Mouse (Mus musculus): ENCODE measurements around the gene Crb1. TPM values are rescaled to one million over a fixed set of nuclear protein-coding genes. Genes with fewer than 3 reads are reported as not detected.

The Crb1 gene
- polyA plus RNA-seq, 1 experiment from 2014 or later = 0.04 TPM

DNA sequence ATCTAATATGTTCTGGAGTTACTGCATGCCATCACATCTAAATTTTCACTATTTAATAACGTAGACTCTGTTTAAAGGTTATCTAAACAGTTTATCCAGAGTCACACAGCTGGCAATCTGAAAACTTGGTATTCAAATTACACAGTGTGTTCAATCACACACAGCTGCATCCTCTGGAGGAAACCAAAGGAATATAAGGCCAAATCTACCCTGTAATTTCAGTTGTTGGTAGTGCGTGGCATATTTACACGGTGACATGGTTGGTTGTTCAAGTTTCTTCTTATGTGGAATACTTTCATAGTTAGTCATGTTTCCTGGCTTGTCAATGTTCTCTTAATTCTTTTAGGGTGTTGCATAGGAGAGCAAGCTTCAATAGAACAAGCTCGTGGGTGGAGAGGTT is 166.4 kb downstream of the Crb1 start:
- Histone ChIP-seq H3K36me3 (no peaks in the 10 kb centered on the region), H3K9ac (no peak overlapping the region), H3K4me2 (no peak overlapping the region), H3K4me1 (replicated peaks) (peaks cover 5% of the 10 kb centered on the region), H3K4me3 (no peak overlapping the region), H3K9me3 (replicated peaks) (no peaks in the 10 kb centered on the region), H3K27me3 (no peaks in the 10 kb centered on the region), H3K27ac (no peak overlapping the region)
- 67% methylated on average over 4 of the region's 4 CpGs for WGBS
- no peak for ATAC-seq (replicated peaks; ENCODE audit: insufficient number of reproducible peaks, insufficient read depth, low FRiP score, low read depth)

DNA sequence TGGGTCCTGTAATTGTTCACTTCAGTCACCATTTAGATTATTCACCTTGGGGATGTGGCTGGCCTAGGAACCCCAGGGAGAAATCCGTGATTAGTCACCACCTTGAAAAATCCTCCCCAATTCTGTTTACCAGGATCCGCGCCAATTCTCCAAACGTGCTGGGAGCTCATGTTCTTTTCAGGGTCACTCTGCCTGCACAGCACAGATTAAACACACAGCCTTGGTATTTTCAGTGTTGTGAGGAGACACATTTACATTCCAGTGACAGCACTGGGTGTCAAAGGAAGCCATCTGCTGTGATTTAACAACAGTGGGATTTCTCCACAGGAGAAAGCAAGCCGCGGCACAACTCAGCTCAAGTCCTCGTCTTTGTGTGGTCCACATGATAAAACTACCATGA is 167.1 kb downstream of the Crb1 start:
- Histone ChIP-seq H3K27ac (0 out of 2 replicates have a peak overlapping the region, but pooled peaks have one; percentile 9), H3K9ac (no peak overlapping the region), H3K4me3 (no peak overlapping the region), H3K27me3 (no peaks in the 10 kb centered on the region), H3K4me2 (0 out of 2 replicates have a peak overlapping the region, but pooled peaks have one; percentile 18), H3K4me1 (replicated peaks) (peaks cover 5% of the 10 kb centered on the region), H3K36me3 (no peaks in the 10 kb centered on the region), H3K9me3 (replicated peaks) (no peaks in the 10 kb centered on the region)
- no peak for ATAC-seq (replicated peaks; ENCODE audit: insufficient number of reproducible peaks, insufficient read depth, low FRiP score, low read depth)
- WGBS = 26% methylated on average over 7 of the region's 7 CpGs

GRCm38 (mm10) chr1:139206259-139206658 is 170.6 kb downstream of the Crb1 start:
- no peak for ATAC-seq (replicated peaks; ENCODE audit: insufficient number of reproducible peaks, insufficient read depth, low FRiP score, low read depth)
- H3K4me2 ChIP-seq = no peak overlapping the region
- no peak overlapping the region for H3K27ac ChIP-seq
- no peak overlapping the region for H3K9ac ChIP-seq
- H3K4me1 ChIP-seq (replicated peaks) = peaks cover 5% of the 10 kb centered on the region
- no peaks in the 10 kb centered on the region for H3K9me3 ChIP-seq (replicated peaks)
- H3K4me3 ChIP-seq = no peak overlapping the region
- WGBS = 65% methylated on average over 4 of the region's 4 CpGs
- no peaks in the 10 kb centered on the region for H3K27me3 ChIP-seq
- H3K36me3 ChIP-seq = no peaks in the 10 kb centered on the region

DNA sequence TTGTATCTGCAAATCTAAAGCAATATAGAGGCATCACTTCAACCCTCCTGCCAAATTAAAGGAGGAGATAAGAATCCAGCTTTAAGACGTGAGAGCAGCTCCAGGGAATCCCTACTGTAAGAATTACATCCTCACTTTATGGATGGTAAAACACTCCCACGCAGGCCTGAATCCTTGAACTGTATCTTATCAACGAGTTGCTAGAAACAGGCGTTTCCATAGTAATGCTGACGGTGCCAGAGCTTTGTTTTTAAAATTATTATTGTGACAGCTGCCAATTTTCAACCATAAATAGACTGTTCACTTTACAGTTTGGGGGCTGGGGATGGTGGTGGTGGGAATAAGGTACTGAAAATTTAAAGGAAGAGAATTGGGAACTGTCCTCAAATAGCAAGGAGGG is 173.9 kb downstream of the Crb1 start:
- Histone ChIP-seq H3K4me2 (no peak overlapping the region), H3K4me3 (no peak overlapping the region), H3K27ac (no peak overlapping the region), H3K27me3 (no peaks in the 10 kb centered on the region), H3K36me3 (no peaks in the 10 kb centered on the region), H3K9me3 (replicated peaks) (no peaks in the 10 kb centered on the region), H3K4me1 (replicated peaks) (no peaks in the 10 kb centered on the region), H3K9ac (no peak overlapping the region)
- no peak for ATAC-seq (replicated peaks; ENCODE audit: insufficient number of reproducible peaks, insufficient read depth, low FRiP score, low read depth)
- WGBS = 39% methylated on average over 5 of the region's 5 CpGs

DNA sequence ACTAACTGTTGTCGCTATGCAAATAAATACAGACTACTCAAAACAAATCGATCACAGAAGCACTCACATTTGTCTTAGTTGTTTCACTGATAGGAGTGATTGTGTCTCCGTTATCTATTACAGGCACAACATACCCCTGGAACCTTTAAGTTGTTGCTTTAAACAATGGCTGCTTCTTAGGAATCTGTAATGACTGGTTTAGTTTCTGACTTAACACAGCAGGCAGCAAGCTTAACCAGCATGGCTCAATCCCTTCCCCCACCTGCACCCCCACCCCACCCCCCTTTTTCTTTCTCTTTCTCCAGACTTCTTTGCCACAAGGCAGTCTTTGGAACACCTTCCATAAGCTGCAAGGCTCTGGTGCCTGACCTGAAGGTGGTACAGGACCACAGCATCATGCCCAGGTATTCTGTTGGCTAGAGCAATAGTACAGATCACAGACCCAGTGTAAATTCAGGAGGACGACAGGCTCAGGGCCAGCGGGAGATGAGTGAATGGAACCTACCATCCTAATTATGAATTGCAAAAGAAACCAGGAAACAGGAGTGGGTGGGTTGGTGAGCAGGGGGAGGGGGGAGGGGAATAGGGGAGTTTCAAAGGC is 182.4 kb downstream of the Crb1 start:
- Histone ChIP-seq H3K36me3 (no peaks in the 10 kb centered on the region), H3K4me3 (no peak overlapping the region), H3K27me3 (no peaks in the 10 kb centered on the region), H3K4me2 (no peak overlapping the region), H3K27ac (no peak overlapping the region), H3K9me3 (replicated peaks) (no peaks in the 10 kb centered on the region), H3K9ac (no peak overlapping the region), H3K4me1 (replicated peaks) (peaks cover 3% of the 10 kb centered on the region; the same call in 1 of the 2 replicates)
- no peak for ATAC-seq (replicated peaks; ENCODE audit: insufficient number of reproducible peaks, insufficient read depth, low FRiP score, low read depth)
- WGBS = 26% methylated on average over 5 of the region's 5 CpGs

DNA sequence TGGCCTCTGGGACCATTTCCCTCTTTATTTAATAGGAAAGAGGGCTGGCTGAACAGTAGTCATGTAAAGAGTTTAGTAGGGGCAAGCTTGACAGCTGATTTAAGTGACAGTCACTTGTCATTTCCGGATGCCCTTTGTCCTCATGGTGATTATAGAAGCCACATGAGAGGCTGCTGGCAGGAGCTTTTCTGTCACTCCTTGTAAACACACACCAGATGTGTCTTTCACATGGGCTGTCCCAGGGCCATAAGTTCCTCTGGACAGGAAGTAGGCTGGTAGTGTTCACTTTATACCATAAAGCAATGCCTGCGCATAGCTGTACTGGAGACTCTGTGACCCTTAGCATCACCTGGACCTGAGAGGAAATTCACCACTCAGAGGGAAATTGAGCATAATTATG is 182.9 kb downstream of the Crb1 start:
- Histone ChIP-seq H3K4me1 (replicated peaks) (peaks cover 3% of the 10 kb centered on the region; the same call in 1 of the 2 replicates), H3K9me3 (replicated peaks) (no peaks in the 10 kb centered on the region), H3K27ac (no peak overlapping the region), H3K27me3 (no peaks in the 10 kb centered on the region), H3K36me3 (no peaks in the 10 kb centered on the region), H3K4me2 (no peak overlapping the region), H3K4me3 (no peak overlapping the region), H3K9ac (no peak overlapping the region)
- no peak for ATAC-seq (replicated peaks; ENCODE audit: insufficient number of reproducible peaks, insufficient read depth, low FRiP score, low read depth)
- 46% methylated on average over 2 of the region's 2 CpGs for WGBS

GRCm38 (mm10) chr1:139192635-139193034 is 184.3 kb downstream of the Crb1 start:
- ATAC-seq (replicated peaks; ENCODE audit: insufficient number of reproducible peaks, insufficient read depth, low FRiP score, low read depth) = no peak

GRCm38 (mm10) chr1:139180481-139181149 is 196.3 kb downstream of the Crb1 start:
- ATAC-seq (replicated peaks; ENCODE audit: insufficient number of reproducible peaks, insufficient read depth, low FRiP score, low read depth) = no peak
- H3K4me2 ChIP-seq = no peak overlapping the region
- H3K9ac ChIP-seq = no peak overlapping the region
- H3K4me3 ChIP-seq = no peak overlapping the region
- H3K4me1 ChIP-seq (replicated peaks) = peaks cover 4% of the 10 kb centered on the region; the same call in 1 of the 2 replicates
- no peaks in the 10 kb centered on the region for H3K9me3 ChIP-seq (replicated peaks)
- WGBS = 24% methylated on average over 6 of the region's 6 CpGs
- H3K27ac ChIP-seq = no peak overlapping the region
- H3K27me3 ChIP-seq = no peaks in the 10 kb centered on the region
- no peaks in the 10 kb centered on the region for H3K36me3 ChIP-seq

More at GRCm38 (mm10) chr1:139192635-139193034, 184.3 kb downstream of the Crb1 start:
- Histone ChIP-seq H3K9me3 (replicated peaks) (no peaks in the 10 kb centered on the region), H3K4me1 (replicated peaks) (peaks cover 3% of the 10 kb centered on the region; the same call in 1 of the 2 replicates), H3K4me2 (no peak overlapping the region), H3K27ac (no peak overlapping the region), H3K36me3 (no peaks in the 10 kb centered on the region), H3K9ac (no peak overlapping the region), H3K27me3 (no peaks in the 10 kb centered on the region), H3K4me3 (no peak overlapping the region)
- 72% methylated on average over 3 of the region's 3 CpGs for WGBS

GRCm38 (mm10) chr1:139179707-139180106 is 197.2 kb downstream of the Crb1 start:
- Histone ChIP-seq H3K27ac (no peak overlapping the region), H3K4me3 (no peak overlapping the region), H3K4me2 (no peak overlapping the region), H3K27me3 (no peaks in the 10 kb centered on the region), H3K36me3 (no peaks in the 10 kb centered on the region), H3K9me3 (replicated peaks) (no peaks in the 10 kb centered on the region), H3K4me1 (replicated peaks) (peaks cover 4% of the 10 kb centered on the region; the same call in 1 of the 2 replicates), H3K9ac (no peak overlapping the region)
- ATAC-seq (replicated peaks; ENCODE audit: insufficient number of reproducible peaks, insufficient read depth, low FRiP score, low read depth) = no peak
- 93% methylated on average over 1 of the region's 1 CpGs for WGBS

DNA sequence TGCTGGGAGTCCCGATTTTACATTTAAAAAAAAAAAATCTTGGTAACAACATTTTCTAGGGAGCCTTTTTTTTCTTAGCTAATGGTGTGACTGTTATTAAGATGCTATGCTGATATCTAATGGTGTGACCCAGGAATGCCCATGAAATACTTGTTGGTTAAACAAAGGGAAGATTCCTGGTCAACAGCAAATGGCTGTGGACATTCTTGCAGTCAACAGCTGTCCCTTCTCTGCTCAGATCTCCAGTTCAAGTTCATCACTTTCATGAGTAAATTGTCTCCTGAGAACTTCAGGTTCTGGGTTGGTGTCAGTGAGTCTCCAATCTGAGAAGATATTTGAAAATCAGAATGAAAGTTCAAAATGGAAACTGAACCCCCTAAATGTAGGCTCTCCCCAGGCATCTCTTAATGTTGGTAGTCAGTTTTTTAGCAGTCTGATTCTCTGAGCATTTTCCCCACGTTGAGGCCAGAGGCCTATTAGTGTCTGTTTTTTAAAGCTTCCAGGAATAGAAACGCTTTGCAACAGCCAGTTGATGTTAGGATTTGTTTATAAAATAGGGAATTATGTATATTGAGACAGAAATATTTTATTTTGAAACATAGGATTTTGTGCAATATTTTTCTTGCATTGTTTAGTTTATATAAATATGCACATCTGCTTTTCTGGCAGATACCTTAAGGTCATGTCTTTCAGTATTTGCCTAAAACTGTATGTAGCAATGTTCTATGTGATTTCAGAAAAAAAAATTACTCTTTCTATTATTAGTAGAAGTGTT is 202.7 kb downstream of the Crb1 start:
- H3K9me3 ChIP-seq (replicated peaks) = no peaks in the 10 kb centered on the region
- ATAC-seq (replicated peaks; ENCODE audit: insufficient number of reproducible peaks, insufficient read depth, low FRiP score, low read depth) = no peak
- no peak overlapping the region for H3K27ac ChIP-seq

DNA sequence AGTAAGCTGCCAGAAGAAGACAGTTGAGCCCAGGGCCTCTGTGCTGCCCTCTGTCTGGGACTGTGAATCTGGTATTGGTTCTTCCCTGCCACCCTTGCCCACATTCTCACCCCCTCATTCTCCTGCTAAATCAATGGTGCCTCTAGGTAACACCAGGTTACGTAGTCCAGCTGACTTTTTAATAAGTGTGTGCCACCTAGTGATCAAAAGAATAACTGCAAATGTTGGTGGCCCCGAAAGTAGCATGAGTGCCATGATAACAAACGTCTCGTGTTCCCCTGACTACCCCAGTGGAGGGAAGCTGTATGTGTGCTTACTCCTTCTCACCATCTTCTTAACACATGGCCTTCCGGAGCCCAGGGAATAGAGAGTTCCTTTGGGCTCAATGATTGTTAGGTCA is 214.1 kb downstream of the Crb1 start:
- H3K9me3 ChIP-seq (replicated peaks) = no peaks in the 10 kb centered on the region
- H3K4me1 ChIP-seq (replicated peaks) = no peaks in the 10 kb centered on the region
- no peak overlapping the region for H3K27ac ChIP-seq
- WGBS = 30% methylated on average over 5 of the region's 5 CpGs
- H3K36me3 ChIP-seq = no peaks in the 10 kb centered on the region
- H3K4me2 ChIP-seq = no peak overlapping the region
- ATAC-seq (replicated peaks; ENCODE audit: insufficient number of reproducible peaks, insufficient read depth, low FRiP score, low read depth) = no peak
- H3K4me3 ChIP-seq = no peak overlapping the region
- no peaks in the 10 kb centered on the region for H3K27me3 ChIP-seq
- no peak overlapping the region for H3K9ac ChIP-seq

More for the DNA sequence above, 202.7 kb downstream of the Crb1 start:
- peaks cover 13% of the 10 kb centered on the region for H3K36me3 ChIP-seq
- WGBS = 71% methylated on average over 3 of the region's 3 CpGs
- no peaks in the 10 kb centered on the region for H3K27me3 ChIP-seq
- no peaks in the 10 kb centered on the region; the same call in 1 of the 2 replicates for H3K4me1 ChIP-seq (replicated peaks)
- no peak overlapping the region for H3K4me3 ChIP-seq
- no peak overlapping the region for H3K9ac ChIP-seq
- no peak overlapping the region for H3K4me2 ChIP-seq

Measured in heart, embryonic 15.5 days (tissue).